Mouse (Mus musculus): ENCODE results near the gene Gm28079. TPM values are rescaled to one million over a fixed set of nuclear protein-coding genes. Genes with fewer than 3 reads are reported as not detected.
"Not testable (repeated sequence)": the region's sequence is repeated elsewhere in the genome, so short reads cannot be mapped to it uniquely, and the experiment has no call there.

Gene Gm28079
- not detected for total RNA-seq (2021)
- long read RNA-seq, experiment 1 = 0 reads
- long read RNA-seq, experiment 2 = 0 reads

- intact Hi-C loops (cut with DNase I); DNase-seq: not testable (repeated sequence)
These were observed at the start of gene Gm28079 for GRCm38 (mm10) chrY:70014799-70015198. Gene Gm28079 (minus strand): TSS chrY:70014899.

More at GRCm38 (mm10) chrY:70014799-70015198, at the start of gene Gm28079:
- not testable (repeated sequence) for H3K27ac ChIP-seq, H3K4me3 ChIP-seq
